Mouse (Mus musculus) midbrain, embryonic 13.5 days (tissue): Measurements from ENCODE around the gene Cpeb1. TPM values are rescaled to one million over a fixed set of nuclear protein-coding genes. Genes with fewer than 3 reads are reported as not detected.

ENCODE experiments used
- ATAC-seq: fragments of 200-750 bp; cut with Nextera tagmentation; 2 replicates; pipeline ENCODE4 v1.8.0; 2017; ENCODE audit warnings: mild to moderate bottlenecking, moderate TSS enrichment, moderate library complexity
- H3K27ac ChIP-seq: fragments of 300-500 bp; sonication (generic); 2 replicates; pipeline ENCODE4 v1.5.1; 2015; ENCODE audit warnings: inconsistent platforms, mild to moderate bottlenecking, moderate library complexity
- H3K27me3 ChIP-seq: fragments of 300-500 bp; sonication (generic); 2 replicates; pipeline ENCODE4 v1.6.1; 2015; ENCODE audit warnings: mild to moderate bottlenecking, inconsistent platforms
- H3K36me3 ChIP-seq: fragments of 300-500 bp; sonication (generic); 2 replicates; pipeline ENCODE4 v1.6.1; 2015; ENCODE audit warnings: mild to moderate bottlenecking, inconsistent platforms
- H3K4me1 ChIP-seq: fragments of 300-500 bp; sonication (generic); replicated peaks from 2 replicates; pipeline ENCODE4 v1.6.1; 2015; ENCODE audit warnings: inconsistent platforms
- H3K4me2 ChIP-seq: fragments of 300-500 bp; sonication (generic); replicated peaks from 2 replicates; pipeline ENCODE4 v1.6.1; 2015; ENCODE audit warnings: moderate library complexity, mild to moderate bottlenecking, inconsistent platforms
- H3K4me3 ChIP-seq: fragments of 300-500 bp; sonication (generic); replicated peaks from 2 replicates; pipeline ENCODE4 v1.5.1; 2015; ENCODE audit warnings: mild to moderate bottlenecking, inconsistent platforms
- H3K9ac ChIP-seq: fragments of 300-500 bp; sonication (generic); replicated peaks from 2 replicates; pipeline ENCODE4 v1.6.1; 2015; ENCODE audit warnings: mild to moderate bottlenecking, inconsistent platforms
- H3K9me3 ChIP-seq: fragments of 300-500 bp; sonication (generic); 2 replicates; pipeline ENCODE4 v1.6.1; 2016; ENCODE audit warnings: mild to moderate bottlenecking, inconsistent platforms
- WGBS: fragments of 180-500 bp; shearing (Covaris S2); methylation state at CpG from one replicate; pipeline ENCODE4 v1.1.7; 2015; 5-methylcytosine and 5-hydroxymethylcytosine counted together
- polyA plus RNA-seq: library from polyadenylated mRNA; unstranded; fragments of >200 nt; fragmentation: Nextera tagmentation; extraction: Ambion mirVana; gene quantifications from 2 replicates; pipeline ENCODE4 v1.2.1, GENCODE M21; 2015

The Cpeb1 gene
- polyA plus RNA-seq, 1 experiment from 2014 or later = 3.2 TPM

DNA sequence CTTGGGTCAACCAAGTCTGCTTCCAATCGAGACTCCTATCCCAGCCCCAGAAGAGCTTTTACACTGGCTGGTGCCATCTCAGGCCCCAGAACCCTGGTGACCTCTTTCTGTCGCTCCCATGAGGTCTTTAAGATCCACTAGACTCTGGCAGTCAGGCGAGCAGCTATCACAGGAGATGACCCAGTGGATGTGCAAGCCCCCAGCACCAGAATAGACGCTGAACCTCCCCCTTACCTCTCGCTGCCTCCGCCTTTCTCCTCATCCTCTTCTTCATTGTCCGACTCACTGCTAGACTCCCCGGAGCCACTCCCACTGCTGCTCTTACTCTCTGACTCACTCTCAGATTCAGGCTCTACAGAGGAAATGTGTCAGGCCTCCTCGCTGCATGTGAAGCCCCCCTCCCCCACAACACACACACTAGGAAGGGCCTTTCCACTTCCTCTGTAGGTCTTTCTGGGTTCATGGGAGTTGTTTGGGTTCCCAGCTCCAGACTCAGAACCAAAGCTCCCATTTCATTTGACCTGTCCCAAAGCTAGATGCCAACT is 9.7 kb upstream of the Cpeb1 start:
- Histone ChIP-seq H3K4me3 (no peak overlapping the region), H3K27me3 (no peaks in the 10 kb centered on the region), H3K36me3 (peaks cover 82% of the 10 kb centered on the region), H3K9ac (no peak overlapping the region), H3K27ac (no peak overlapping the region), H3K9me3 (no peaks in the 10 kb centered on the region), H3K4me2 (no peak overlapping the region), H3K4me1 (no peaks in the 10 kb centered on the region)
- ATAC-seq = no peak
- 77% methylated on average over 9 of the region's 9 CpGs for WGBS

DNA sequence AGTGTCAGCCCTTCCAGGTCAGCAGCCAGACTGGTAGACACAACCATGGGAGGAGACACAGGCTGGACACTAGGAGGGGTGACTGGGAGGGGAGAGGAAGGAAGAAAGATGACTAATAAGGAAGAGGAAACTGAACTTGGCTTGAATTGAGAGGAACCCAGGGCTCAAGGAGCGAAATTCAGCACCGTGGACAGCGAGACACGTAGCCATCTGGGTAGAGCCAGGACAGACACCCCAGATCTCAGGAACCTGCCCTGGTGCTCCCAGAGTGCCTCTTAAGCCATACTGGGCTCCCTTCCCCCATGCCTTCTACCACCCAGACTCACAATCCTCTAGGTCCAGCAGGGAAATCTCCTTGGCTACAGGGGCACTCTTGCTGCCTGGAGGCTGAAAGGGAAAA is 8.9 kb upstream of the Cpeb1 start:
- H3K27me3 ChIP-seq = peaks cover 4% of the 10 kb centered on the region; the same call in 1 of the 2 replicates
- WGBS = 8% methylated on average over 4 of the region's 4 CpGs
- peaks cover 80% of the 10 kb centered on the region for H3K36me3 ChIP-seq
- no peak overlapping the region for H3K9ac ChIP-seq
- no peak overlapping the region for H3K4me3 ChIP-seq
- H3K4me2 ChIP-seq = no peak overlapping the region
- H3K9me3 ChIP-seq = no peaks in the 10 kb centered on the region
- no peak for ATAC-seq
- H3K27ac ChIP-seq = no peak overlapping the region
- no peaks in the 10 kb centered on the region for H3K4me1 ChIP-seq

DNA sequence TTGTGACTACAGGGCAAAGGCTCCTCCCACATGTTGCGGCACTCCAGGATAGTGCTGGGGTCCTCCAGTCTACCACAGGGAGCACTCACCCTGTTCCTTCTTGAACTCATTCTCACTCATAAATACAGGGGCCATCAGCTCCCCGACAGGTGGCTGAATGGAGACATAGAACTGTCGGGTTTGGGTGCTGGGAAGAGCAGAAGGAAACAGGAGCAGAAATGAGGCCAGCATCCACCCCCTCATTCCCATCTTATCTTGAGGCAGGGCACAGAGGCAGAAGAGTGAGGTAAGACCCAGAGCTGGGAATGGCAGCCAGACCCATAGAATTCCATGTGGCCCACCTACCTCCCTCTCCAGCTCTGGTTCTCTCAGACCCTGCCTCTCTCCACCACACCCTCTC is 7.5 kb upstream of the Cpeb1 start:
- Histone ChIP-seq H3K4me3 (no peak overlapping the region), H3K4me2 (no peak overlapping the region), H3K4me1 (no peaks in the 10 kb centered on the region), H3K9me3 (no peaks in the 10 kb centered on the region), H3K27me3 (peaks cover 17% of the 10 kb centered on the region), H3K27ac (no peak overlapping the region), H3K36me3 (peaks cover 76% of the 10 kb centered on the region), H3K9ac (no peak overlapping the region)
- 73% methylated on average over 3 of the region's 3 CpGs for WGBS
- ATAC-seq = no peak

DNA sequence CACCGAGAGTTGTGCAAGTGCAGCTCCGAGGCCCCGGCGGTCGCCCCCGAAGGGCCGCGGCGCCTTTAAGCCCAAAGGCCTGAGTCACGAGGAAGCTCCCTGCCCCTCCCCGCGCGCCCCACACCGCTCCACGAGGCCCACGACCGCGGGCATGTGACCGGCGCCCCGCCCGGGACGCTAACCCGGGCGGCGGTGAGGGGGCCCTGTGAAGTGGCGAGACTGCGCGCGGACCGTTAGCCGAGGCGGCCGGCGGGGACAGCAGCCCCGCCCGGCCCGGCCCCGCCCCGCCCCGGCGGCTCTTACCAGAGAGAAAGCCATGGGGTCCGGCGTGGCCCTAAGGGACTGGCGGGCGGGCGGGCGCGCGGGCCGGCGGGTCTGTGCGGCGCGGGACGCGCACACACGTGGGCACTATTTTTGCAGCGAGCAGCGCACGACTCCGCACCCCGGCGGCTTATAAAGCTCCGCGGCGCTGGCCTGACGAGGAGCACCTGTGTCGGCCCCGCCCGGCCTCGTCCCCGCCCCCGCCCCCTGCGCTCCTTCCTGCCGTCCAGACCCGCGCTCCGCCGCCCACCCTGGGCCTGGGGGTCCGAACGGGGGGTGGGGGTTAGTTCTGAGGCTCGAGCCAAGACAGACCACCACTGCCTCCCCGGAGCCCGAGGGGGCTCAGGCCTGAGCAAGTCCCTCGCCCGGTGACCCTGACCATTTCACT is 780 bp downstream of the Cpeb1 start:
- H3K4me1 ChIP-seq = peaks cover 27% of the 10 kb centered on the region
- H3K27ac ChIP-seq = no peak overlapping the region
- H3K4me2 ChIP-seq = peak overlapping the region; percentile 92
- H3K4me3 ChIP-seq = peak overlapping the region; percentile 54
- peak; percentile 67 for ATAC-seq
- H3K27me3 ChIP-seq = peaks cover 79% of the 10 kb centered on the region
- H3K9me3 ChIP-seq = no peaks in the 10 kb centered on the region
- peak overlapping the region; percentile 54 for H3K9ac ChIP-seq
- WGBS = 1% methylated on average over 80 of the region's 87 CpGs
- no peaks in the 10 kb centered on the region for H3K36me3 ChIP-seq

DNA sequence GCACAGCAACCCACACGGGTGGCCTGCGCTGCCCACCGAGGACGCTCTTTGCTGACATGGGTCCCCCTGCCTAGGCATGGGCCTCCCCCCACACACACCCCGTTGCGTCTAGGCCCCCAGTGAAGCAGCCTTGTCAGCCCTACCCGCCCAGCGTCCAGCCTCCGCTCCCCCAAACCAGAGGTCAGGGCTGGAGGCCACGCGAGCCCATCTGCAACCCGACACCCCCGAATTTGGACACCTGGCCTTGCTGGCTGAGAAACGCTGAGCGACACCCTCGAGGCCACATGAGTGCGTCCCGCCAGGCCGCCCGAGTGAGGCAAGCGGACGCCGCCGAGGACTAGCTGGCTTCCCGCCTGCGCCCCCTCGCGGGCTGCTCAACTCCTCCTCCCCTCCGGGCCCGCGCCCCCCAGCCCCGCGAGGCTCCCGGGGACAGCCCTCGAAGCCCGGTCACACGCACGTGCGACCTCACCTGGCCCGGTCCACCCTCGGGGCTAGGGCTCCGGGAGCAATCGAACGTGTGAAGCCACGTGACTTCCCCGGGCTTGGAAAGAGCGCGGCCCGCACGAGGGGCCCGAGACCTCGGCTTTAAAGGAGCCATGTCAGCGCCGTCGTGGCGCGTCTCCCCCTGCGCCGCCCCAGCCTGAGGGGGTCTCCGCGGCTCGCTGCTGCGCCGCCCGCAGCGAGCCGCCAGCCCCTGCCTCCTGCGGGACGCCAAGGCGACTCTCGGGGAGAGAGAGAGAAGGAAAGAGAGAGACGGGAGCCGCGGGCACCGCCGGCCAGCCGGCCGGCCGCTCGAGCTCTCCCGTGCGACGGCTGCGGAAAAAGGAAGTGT is 1.6 kb downstream of the Cpeb1 start:
- Histone ChIP-seq H3K4me2 (peak overlapping the region; percentile 92), H3K36me3 (no peaks in the 10 kb centered on the region), H3K9me3 (no peaks in the 10 kb centered on the region), H3K27ac (no peak overlapping the region), H3K9ac (peak overlapping the region; percentile 54), H3K27me3 (peaks cover 70% of the 10 kb centered on the region), H3K4me3 (peak overlapping the region; percentile 54), H3K4me1 (peaks cover 27% of the 10 kb centered on the region)
- ATAC-seq = peak; percentile 69
- WGBS = 3% methylated on average over 84 of the region's 84 CpGs

DNA sequence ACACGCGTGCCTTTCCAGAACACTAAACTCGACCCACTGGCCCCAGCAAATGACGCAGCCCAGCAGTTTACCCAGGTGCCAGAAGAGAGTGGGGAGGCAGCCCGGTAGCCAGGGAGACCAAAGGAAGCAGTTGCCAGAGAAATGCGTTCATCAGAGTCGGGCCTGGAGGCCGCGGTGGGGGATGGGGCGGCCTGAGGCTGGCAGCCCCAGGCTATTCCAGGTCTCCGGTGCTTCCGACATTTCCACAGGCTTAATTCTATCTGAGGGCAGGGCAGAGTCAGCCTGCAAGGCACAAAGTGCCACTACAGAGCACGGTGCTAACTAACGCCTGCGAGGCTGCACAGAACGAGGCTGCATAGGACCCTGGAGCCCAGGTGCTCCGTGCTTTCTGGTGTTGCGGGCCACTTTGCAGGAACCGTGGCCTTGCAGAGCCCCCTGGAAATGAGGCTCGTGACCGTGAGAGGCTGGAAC is 2.3 kb downstream of the Cpeb1 start:
- Histone ChIP-seq H3K27ac (no peak overlapping the region), H3K36me3 (no peaks in the 10 kb centered on the region), H3K4me1 (peaks cover 27% of the 10 kb centered on the region), H3K4me2 (peak overlapping the region; percentile 92), H3K9ac (0 out of 2 replicates have a peak overlapping the region, but pooled peaks have one; percentile 3), H3K9me3 (no peaks in the 10 kb centered on the region), H3K4me3 (peak overlapping the region; percentile 54), H3K27me3 (peaks cover 64% of the 10 kb centered on the region)
- WGBS = 4% methylated on average over 21 of the region's 21 CpGs
- peak; percentile 68 for ATAC-seq

DNA sequence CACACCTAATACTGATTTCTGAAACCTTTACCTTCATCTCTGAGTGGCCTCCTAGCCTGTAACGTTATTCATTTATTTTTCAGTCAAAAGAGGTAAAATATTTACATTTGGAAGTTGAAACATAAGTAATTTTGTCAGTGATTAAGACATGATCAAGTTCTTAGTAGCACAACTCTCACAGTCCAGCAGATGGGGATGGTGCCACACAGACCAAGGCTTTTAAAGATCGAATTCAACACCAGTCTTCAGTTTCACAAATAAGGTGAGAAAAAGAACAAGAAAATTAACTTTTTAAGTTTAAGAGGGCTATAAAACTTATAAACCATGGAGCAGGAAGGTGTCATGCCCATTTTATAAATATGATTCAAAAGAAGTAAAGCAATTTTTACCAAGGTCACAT is 56.3 kb downstream of the Cpeb1 start:
- H3K27me3 ChIP-seq = no peaks in the 10 kb centered on the region
- H3K27ac ChIP-seq = no peak overlapping the region
- 55% methylated on average over 2 of the region's 2 CpGs for WGBS
- no peak overlapping the region for H3K9ac ChIP-seq
- no peaks in the 10 kb centered on the region for H3K9me3 ChIP-seq
- H3K36me3 ChIP-seq = no peaks in the 10 kb centered on the region
- H3K4me1 ChIP-seq = no peaks in the 10 kb centered on the region
- ATAC-seq = no peak
- no peak overlapping the region for H3K4me2 ChIP-seq
- no peak overlapping the region for H3K4me3 ChIP-seq

DNA sequence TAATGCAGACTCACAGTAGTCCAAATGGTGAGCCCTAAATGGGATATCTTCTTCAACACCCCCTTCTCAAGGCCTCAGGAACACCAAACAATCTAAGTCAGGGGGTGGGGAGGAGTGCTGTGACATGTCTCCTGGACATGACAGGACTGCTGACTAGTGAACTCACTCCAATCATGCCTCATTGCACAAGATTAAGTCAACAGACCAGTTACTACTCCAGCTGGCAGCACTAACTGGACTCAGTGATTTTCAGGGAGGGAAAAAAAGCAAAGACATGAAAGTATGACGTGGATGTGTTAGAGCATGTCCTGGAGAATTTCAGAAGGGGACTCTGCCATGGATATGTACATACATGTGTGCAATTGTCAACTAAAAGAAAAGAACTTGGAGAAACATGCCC is 75.9 kb downstream of the Cpeb1 start:
- Histone ChIP-seq H3K27ac (no peak overlapping the region), H3K36me3 (no peaks in the 10 kb centered on the region), H3K9ac (no peak overlapping the region), H3K27me3 (no peaks in the 10 kb centered on the region), H3K4me3 (no peak overlapping the region), H3K4me2 (no peak overlapping the region), H3K4me1 (no peaks in the 10 kb centered on the region), H3K9me3 (no peaks in the 10 kb centered on the region)
- no peak for ATAC-seq
- 72% methylated on average over 1 of the region's 1 CpGs for WGBS

DNA sequence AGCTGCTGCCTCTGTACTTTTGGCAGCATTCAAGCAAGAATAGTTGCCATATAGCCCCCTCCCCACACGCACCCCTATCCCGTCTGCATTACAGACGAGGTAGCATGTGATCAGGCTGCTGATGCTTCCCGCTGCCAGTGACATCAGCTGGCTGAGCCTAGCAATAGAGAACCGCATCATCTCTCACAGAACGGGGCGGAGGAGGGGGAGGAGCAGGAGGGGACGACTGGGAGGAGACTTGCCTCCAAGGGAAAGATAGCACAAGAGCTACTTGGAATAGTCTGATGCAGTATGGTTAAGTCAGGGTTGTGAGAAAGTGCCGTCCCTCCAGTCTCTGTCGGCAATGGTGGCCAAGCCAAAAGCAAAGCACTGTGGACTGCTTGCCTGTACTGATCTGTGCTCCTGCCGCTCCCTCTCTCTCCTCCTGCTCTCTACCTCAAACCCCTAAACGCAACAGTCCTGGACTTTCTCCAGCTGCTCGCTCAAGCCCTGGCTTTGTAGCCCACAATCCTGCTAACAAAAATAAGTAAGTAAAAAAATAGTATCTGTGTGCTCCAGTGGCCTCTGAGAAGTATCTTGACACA is 82.8 kb downstream of the Cpeb1 start:
- no peaks in the 10 kb centered on the region for H3K27me3 ChIP-seq
- H3K4me2 ChIP-seq = peak overlapping the region; percentile 58
- H3K4me3 ChIP-seq = peak overlapping the region; percentile 33
- peaks cover 14% of the 10 kb centered on the region for H3K4me1 ChIP-seq
- 7% methylated on average over 13 of the region's 13 CpGs for WGBS
- H3K9me3 ChIP-seq = no peaks in the 10 kb centered on the region
- no peak overlapping the region for H3K27ac ChIP-seq
- peak; percentile 94 for ATAC-seq
- H3K9ac ChIP-seq = peak overlapping the region; percentile 51
- no peaks in the 10 kb centered on the region for H3K36me3 ChIP-seq

DNA sequence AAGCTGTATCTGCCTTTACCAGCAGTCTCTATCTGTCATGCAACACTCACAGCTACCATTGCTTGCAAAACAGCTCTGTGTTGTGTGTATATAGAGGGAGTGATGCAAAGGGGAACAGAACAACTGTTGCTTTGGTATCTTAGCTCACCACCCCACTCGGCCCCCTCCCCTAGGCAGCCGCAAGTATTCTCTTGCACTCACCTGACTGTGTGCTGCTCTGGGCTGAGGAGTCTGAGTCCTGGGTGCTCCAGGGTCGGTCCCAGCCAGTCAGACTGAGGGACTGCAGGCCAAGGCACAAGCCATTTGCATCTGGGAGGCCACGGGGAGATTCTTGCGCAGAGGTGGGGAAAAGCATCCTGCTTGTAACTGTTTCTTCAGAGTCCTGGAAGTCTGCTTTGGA is 83.5 kb downstream of the Cpeb1 start:
- H3K9me3 ChIP-seq = no peaks in the 10 kb centered on the region
- no peaks in the 10 kb centered on the region for H3K27me3 ChIP-seq
- H3K4me1 ChIP-seq = peaks cover 14% of the 10 kb centered on the region
- peak overlapping the region; percentile 51; the same call in 1 of the 2 replicates for H3K9ac ChIP-seq
- 15% methylated on average over 5 of the region's 5 CpGs for whole genome bisulfite sequencing
- peak overlapping the region; percentile 33 for H3K4me3 ChIP-seq
- H3K4me2 ChIP-seq = peak overlapping the region; percentile 58
- peak; percentile 79 for ATAC-seq
- no peak overlapping the region for H3K27ac ChIP-seq
- H3K36me3 ChIP-seq = no peaks in the 10 kb centered on the region

DNA sequence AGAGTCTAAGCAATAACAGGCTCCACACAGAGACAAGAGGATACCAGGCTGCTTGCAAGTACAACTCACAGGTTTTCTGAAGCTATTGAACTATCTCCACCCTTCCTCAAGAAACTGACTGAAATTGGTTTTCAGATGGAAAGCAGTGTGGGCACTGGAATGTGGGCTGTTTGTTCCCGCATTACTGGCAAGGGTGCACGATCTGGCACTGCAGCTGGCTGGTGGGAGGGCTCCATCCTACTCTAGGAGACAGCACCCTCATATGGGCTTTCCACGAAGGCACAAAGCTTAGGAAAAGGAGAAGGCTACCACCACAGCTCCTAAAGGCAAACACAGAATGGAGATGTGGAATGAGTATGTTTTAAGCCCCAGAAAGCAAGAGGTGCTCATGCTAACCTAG is 85.5 kb downstream of the Cpeb1 start:
- Histone ChIP-seq H3K4me1 (peaks cover 14% of the 10 kb centered on the region), H3K4me2 (no peak overlapping the region), H3K27ac (no peak overlapping the region), H3K27me3 (no peaks in the 10 kb centered on the region), H3K9me3 (no peaks in the 10 kb centered on the region), H3K9ac (no peak overlapping the region), H3K36me3 (no peaks in the 10 kb centered on the region), H3K4me3 (no peak overlapping the region)
- no peak for ATAC-seq
- 61% methylated on average over 3 of the region's 3 CpGs for WGBS

DNA sequence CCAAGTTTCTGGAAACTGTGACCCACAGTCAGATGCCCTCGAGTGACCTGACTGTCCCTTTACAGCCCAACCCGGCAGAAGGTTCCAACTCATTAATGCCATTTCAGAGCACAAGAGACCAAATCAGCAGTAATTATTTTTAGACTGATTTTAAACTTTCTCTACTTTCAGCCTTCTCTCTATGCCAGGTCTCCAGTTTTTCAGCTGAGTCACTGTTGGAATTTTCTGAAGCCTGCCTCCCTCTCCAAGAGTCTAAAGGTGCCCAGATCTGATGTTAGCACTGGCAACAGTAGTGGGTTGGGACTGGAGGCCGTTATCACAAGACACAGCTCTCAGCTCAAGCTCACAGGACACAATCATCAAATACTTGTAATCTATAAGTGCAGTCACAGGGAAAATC is 87.3 kb downstream of the Cpeb1 start:
- Histone ChIP-seq H3K27me3 (no peaks in the 10 kb centered on the region; the same call in 1 of the 2 replicates), H3K4me3 (no peak overlapping the region), H3K9ac (no peak overlapping the region), H3K36me3 (no peaks in the 10 kb centered on the region), H3K4me2 (no peak overlapping the region), H3K4me1 (peaks cover 14% of the 10 kb centered on the region), H3K9me3 (no peaks in the 10 kb centered on the region), H3K27ac (no peak overlapping the region)
- no peak for ATAC-seq
- 81% methylated on average over 3 of the region's 3 CpGs for WGBS
